Mouse (Mus musculus) urinary bladder, adult 2 months (tissue): ENCODE measurements around the gene Mdm2. TPM values are rescaled to one million over a fixed set of nuclear protein-coding genes. Genes with fewer than 3 reads are reported as not detected.

Experiments used
- DNase-seq: peaks from one replicate; pipeline ENCODE4 v3.0.0; 2022; ENCODE audit warnings: low spot score
- polyA plus RNA-seq: library from polyadenylated mRNA; depleted of rRNA; stranded (reverse); fragments of >200 nt; gene quantifications from 2 replicates; pipeline ENCODE4 v1.2.3, GENCODE M21; 2012

Gene Mdm2
- polyA plus RNA-seq, 1 experiment, result 70.2 TPM

DNA sequence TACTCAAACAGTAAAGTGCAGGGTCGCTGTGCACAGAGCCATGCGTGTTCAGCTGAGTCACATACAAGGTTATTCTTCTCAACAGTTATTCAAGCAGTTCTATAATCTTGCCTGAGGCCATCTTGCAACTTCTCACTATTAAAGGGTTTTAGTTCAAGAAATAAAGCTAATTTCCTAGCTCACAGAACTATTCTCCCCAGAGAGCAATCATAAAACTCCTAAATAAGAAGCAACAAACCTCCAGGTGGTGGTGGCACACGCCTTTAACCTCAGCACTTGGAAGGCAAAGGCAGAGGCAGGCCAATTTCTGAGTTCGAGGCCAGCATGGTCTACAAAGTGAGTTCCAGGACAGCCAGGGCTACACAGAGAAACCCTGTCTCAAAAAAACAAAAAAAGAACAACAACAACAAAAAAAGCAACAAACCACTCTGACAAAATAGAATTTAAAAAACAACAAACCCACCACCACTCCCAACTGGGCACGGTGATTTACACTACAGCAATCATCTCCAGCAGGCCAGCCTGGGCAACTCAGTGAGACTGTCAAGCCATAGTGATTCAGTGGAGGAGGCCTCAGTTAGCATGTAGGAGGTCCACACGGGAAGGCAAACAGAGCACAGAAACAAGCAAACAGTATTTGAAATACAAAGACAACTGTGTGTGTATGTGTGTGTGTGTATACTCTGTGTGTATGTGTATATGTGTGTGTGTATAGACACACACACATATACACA is 13.6 kb downstream of the Mdm2 start:
- no peak for DNase-seq

DNA sequence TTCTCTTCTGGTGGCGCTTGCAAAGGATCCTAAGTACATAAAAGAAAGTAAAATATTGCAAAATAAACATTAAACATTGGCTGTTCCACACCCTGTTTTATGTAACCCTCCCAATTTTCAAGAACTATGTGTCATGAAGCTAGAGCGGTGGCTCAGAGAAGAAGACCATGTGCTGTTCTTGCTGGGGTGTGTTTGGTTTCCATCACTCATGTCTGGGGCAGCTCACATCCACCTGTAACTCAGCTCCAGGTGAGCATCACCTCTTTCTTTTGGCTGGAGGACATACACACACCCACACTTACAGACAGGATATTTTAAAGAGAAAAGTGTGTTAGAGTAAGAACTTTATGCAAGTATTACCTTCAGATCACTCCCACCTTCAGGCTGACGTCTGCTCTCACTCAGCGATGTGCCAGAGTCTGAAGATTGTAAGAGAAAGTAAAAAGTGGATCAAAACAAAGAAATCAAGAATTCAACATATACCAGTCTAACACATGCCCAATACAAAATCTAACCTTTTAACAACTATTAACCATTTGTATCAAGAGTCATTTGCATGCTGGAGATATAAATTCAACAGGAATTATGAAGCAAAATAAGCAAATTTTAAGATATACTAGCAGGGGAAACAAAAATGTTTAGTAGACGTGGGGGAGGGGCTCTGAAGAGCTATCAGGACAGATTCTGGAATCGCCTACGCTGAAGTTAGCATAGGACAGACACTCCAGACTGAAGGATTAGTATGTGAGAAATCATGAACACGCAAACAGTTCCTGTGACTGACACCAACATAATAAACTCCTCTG is 14.3 kb downstream of the Mdm2 start:
- DNase-seq, result no peak

DNA sequence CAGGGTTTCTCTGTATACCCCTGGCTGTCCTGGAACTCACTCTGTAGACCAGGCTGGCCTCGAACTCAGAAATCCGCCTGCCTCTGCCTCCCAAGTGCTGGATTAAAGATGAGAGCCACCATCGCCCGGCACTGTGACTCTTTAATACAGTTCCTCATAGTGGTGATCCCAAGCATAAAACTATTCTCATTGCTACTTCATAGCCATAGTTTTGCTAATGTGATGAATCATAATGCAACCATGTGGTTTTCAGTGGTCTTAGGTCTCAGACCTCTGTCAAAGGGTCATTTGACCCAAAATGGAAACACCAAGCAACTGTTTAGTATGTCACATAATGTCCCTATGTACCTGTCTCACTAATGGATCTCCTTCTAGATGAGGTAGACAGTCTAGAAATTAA is 15.0 kb downstream of the Mdm2 start:
- DNase-seq, result no peak

DNA sequence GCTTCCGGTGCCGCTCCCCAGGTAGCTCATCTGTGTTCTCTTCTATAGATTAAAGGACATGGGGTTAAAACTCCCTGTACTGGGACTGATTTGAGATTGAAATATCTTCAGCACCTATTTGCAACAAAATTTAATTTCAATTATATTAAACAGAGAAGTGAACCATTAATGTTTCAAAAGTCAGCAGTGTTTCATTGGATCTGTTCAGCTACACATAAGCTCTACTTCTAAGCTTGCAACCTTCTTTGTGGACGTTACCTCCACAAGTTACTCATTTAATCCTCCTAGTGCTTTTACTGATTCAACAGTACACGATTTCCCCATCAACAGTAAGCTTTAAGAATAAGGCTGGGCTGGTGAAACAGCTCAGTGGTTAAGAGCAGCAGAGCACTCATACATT is 15.5 kb downstream of the Mdm2 start:
- DNase-seq, result no peak

DNA sequence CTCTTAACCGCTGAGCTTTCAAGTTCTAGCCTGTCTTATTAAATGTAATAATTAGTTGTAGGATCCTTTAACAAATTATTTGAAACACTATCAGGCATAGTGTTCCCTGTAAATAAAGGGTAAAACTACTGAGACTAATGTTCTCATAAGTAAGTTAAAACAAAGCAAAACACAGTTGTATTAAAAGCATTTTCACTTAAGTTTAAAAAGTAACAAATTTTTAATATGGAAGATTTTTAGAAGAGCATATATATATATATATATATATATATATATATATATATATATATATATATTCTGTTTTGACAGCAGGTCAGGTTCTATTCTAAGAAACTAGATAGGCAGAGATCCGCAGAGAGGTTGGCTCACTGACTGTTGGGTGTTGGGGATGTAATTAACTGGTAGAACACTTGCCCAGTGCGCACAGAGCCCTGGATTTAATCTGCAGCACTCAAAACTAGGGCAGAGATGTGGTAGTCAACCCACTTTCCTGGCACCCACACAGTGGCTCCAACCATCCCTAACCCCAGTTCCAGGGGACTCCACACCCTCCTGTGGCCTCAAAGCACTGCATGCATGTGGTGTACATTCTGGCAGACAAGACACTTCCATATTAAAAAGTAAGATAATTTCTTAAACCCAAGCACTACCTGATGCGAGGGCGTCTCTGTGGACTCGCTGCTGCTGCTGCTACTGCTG is 16.2 kb downstream of the Mdm2 start:
- DNase-seq, result no peak

DNA sequence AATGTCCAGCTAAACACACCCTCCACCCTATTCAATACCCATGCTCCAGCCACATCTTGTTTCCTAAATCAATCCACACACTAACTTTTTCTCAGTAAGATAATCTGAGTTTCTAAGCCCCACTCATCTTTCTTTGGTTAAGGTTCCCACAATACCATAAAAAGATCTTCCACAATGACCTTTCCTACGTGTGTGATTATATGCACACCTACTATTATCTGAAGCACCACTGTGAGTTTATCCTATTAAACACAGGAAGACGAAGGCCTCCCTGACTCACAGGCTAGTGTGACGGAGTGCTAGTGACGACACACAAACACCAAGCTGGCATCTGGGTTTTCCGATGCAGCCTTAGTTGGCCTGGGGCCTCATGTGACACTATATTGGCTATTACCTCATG is 17.6 kb downstream of the Mdm2 start:
- no peak for DNase-seq

DNA sequence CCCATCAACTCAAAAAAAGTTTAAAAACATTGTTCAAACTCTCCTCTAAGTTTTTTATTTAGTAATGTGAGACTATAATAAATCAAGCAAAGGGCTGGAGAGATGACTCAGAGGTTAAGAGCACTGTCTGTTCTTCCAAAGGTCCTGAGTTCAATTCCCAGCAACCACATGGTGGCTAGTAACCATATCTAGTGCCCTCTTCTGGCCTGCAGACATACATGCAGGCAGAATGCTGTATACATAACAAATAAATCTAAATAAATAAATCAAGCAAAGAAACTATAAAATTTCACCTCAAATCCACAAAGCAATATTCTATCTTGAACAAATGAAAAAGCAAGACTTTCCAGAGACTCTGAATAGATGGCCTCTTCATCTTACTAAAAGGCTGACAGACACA is 18.4 kb downstream of the Mdm2 start:
- DNase-seq, result no peak

DNA sequence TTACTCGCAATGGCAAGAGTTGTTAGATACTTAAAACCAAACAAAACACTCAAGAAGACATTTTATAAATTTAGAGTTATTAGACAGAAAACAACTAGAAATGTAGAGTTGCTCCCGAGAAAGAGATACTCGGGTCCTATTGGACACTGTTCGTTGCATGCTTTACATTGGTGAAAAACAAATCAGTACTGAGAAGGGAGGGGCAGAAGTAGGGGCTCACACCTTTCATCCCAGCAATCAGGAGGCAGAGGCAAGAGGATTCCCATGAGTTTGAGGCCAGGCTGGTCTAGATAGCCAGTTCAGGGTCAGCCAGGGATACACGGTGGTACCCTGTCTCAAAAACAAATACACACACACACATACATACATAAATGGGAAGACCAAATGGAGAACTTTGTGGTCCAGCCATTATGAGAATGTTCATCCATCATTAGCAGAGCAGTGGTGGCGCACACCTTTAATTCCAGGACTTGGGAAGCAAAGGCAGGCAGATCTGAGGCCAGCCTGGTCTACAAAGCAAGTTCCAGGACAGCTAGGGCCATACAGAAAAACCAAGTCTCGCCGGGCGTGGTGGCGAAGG is 19.1 kb downstream of the Mdm2 start:
- DNase-seq, result no peak

DNA sequence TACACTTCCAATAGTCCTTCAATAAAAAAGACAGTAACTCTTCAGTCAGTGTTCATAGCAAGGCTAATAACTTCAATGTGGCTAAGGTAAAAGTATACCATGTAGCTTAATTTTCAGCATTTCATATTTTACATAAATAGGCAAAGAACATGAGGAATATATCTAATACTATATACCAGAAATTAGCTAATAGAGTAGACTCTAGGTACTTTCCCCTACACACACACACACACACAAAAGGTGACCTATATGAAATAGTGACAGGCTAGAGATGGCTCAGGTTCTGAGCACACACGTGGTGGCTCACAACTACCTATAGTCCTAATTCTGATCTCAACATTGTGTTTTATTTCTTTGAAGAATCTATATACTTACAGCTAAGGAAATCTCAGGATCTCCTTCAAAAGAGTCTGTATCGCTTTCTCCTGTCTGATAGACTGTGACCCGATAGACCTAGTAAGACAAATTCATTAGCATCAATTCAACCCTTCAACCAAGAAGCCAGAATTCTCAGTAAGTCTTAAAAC is 19.7 kb downstream of the Mdm2 start:
- no peak for DNase-seq

DNA sequence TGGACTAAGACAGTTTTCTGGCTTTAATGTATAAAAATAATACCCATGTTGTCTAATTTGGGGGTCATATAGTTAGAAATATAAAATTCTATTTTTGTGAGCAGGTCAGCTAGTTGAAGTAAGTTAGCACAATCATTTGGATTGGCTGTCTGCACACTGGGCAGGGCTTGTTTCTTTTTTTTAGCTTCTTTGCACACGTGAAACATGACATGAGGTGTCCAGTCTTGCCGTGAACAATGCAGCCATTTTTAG is 20.5 kb downstream of the Mdm2 start:
- no peak for DNase-seq

DNA sequence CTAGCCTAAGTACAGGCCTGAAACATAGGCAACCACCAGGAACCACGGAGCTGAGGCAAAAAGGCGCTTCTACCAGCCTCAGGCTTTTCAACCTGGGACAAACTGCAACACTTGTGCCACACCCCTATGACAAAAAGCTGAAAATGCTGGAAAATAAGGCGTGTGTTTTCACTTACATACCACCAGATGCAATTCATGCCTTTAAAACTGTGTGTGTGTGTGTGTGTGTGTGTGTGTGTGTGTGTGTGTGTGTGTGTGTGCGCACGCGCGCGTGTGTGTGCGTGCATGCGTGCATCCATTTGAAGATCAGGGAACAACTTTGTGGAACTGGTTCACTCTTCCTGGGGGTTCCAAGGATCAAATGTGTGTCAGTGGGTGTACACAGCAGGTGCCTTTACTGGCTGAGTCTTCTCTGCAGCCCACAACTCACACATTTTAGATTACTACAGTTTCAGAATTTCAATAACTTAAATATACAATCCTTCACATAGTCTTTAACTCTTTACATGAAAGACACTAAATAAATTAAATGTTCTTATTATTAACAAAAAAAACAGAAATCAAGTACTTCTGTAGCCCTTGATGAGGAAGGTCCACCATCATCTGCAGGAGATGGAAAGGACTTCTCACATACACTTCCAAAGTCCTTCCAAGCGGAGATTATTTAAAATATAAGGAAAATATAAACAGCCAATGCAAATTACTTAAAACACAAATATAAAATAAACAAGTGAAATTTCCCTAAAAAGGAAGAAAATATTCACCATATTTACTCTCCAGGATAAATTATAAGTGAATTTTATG is 21.1 kb downstream of the Mdm2 start:
- no peak for DNase-seq

DNA sequence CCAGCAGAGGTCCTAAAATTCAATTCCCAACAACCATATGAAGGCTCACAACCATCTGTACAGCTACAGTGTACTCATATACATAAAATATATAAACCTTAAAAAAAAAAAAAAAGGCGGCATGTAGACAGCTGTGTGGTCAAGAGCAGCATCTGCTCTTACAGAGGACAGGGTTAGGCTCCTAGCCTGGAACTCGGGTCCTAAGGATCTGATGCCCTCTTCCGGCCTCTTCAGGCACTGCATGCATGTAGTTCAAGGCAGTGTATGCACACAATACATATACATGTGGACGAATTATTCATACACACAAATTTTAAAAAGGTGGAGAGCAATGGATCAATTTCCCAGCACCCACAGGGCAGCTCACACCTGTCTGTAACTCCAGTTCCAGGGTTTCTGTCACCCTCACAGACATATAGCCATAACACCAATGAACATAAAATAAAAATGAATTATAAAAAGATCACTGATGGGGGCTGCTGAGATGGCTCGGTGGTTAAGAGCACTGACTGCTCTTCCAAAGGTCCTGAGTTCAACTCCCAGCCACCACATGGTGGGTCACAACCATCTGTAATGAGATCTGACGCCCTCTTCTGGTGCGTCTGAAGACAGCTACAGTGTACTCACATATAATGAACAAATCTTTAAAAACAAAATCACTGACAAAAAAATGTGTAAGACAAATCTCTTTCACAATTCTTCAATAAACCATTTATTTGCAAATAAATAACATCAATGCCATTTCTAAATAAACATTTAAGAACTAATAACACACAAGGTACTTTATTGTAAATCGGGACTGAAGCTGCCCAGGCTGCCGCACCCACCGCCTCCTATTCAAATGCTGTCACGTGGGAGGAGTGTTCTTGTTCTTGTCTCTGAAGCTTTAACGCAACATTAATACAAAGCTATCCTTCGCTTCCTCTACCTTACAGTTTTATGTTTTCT is 22.1 kb downstream of the Mdm2 start:
- DNase-seq, result no peak

DNA sequence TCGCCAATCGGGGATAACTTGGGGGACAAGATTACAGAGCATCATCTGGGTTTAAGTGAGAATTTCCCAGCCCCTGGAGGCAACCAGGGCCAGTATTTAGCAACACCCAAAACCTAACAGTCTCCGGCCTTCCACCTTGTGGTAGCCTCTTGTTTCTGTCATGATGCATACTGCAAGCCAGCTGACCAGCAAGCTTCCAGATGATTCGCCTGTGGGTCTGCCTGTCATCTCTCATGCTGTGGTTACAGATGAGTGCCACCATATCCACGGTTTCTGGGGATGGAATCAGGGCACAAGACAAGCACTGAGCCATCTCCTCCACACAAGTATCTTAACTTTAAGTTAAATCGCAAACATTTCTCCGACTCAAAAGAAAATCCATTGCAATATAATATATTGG is 23.0 kb downstream of the Mdm2 start:
- no peak for DNase-seq

DNA sequence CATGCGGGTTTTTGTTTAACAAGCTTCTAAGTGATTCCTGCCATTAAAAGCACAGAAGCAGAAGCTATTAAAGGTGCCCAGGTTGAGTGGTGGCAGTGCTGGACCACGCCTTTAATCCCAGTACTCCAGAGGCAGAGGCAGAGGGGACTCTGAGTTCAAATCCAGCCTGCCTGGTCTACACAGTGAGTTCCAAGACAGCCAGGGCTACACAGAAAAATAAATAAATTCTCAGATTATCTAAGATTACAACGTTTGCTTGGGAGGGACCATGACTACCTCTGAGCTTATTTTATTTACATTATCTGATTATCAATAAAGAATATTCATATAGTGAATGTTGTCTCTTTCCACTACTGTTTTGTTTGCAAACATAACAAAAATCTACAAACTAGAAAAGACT is 23.5 kb downstream of the Mdm2 start:
- DNase-seq, result no peak

DNA sequence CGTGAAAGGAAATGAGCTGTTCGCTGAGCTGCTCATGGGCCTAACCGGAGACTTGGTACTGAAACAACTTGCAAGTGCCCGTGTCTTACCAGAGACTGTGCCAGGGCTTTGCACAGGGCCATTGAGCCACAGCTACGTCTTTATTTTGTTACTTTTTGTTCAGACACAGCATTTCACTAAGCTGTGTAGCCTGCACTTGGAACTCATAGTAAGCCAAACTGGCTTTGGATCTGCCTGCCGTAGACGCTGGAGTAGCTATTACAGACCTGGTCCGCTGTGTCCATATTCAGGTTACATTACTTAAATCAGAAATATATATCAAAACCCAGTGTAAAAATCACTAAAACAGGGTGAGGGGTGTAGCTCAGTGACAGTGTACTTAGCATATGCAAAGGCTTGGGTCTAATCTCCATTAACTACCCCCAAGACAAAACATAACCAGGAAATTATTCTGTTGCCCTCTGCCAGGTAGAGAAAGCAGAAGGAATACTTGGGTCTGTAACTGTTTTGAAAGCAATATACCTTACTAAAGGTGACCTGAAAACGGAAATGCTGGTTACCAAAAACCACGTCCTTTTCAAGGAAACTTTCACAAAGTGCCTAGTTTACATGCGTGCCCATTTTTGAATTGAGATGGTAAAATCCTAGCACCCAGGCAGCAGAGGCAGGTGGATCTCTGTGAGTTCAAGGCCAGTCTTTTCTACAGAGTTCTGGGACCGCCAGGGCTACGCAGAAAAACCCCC is 24.5 kb downstream of the Mdm2 start:
- no peak for DNase-seq

DNA sequence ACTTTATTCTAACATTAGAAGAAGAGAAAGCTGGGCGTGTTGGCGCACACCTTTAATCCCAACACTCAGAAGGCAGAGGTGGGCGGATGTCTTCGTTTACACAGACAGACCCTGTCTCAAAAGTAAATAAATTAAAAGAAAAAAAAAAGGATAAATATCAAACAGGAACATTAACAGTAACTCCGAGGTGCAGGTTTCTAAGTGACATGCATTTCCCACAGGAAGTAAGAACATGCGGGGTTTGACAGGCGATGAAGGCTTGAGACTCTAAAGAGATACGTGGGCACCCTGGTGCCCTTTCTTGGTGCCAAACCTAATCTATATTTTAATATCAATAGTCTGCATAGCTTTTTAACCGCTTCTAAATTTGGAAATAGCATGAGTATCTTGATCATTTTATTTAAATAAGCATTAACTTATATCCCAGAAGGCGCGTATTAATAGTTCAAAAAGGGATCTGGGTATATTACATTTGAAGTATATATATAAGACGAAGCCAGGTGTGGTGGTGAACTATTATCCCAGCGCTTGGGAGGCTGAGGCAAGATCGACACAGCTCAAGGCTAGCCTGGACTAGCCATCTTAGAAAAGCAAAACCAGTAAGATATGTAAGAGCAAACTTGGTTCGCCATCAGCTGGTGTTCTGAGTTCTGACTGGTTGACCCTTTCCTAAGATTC is 25.2 kb downstream of the Mdm2 start:
- DNase-seq, result no peak

DNA sequence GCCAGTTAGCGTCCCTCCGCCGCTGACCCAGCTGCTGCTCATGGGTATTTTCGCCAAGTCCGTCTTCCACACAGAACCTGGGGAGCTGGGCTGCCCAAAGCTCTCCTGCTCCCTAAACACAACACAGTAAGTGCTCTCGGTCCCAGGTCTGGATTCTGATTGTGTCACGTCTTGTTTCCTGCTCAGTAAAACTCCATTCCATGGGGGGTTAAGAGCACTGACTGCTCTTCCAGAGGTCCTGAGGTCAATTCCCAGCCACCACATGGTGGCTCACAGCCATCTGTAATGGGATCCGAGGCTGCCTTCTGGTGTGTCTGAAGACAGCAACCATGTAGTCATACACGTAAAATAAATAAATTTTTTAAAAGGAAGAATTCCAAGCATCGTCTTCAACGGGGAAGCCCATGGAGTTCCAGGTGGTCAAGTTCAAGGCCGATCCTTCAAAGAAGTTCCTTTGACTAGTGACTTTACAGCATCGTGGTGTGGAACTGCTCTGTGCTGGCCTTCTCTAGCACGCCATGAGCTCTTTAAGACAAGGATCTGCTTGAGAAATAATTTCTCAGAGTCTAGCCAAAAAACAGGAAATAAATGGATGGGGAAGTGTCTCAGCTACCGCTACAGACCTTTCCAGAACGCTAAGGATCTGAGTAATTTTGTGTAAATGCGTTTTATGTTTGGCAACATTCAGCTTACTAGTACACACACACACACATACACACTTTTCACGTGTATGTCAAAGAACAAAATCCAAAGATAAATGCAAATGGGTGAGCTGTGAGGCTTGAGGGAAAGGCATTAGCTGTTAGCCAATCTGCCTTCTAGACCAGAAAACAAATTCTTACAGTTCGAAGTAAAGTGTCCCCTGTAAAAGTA is 26.0 kb downstream of the Mdm2 start:
- DNase-seq, result no peak

DNA sequence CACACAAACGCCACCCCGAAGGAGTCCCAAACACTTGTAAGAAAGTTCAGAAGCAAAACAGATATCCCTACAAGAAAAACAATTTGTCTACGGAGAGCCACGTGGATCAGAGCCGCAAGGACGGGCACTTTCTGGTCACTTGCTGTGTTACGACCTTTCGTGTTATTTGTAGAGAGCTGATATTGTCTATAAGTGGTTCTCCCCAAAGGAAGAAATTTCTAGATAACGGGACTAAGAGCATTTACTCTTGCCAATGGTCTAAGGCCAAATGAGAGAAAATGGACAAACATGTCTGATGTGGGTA is 26.9 kb downstream of the Mdm2 start:
- no peak for DNase-seq
